Mouse (Mus musculus) left cerebral cortex, postnatal 36 days (tissue): Measurements from ENCODE around the gene Spout1. TPM values are rescaled to one million over a fixed set of nuclear protein-coding genes. Genes with fewer than 3 reads are reported as not detected.
"Not testable (repeated sequence)": the region's sequence is repeated elsewhere in the genome, so short reads cannot be mapped to it uniquely, and the experiment has no call there.

Experiments used
- DNase-seq, 2 experiments: peaks; one replicate each; pipeline ENCODE4 v3.0.0; 2021 to 2022; ENCODE audit warnings: low spot score in 2 of 2, mixed read lengths in 1 of 2
- intact Hi-C: fragments of 180-260 bp; cut with DNase I; formaldehyde crosslinking; loops from one replicate; pipeline ENCODE4 v1.15.1; 2025
- total RNA-seq, 2 experiments: library from RNA; stranded (reverse); gene quantifications; 2 replicates each; pipeline ENCODE4 v1.2.3; 2021

Spout1 gene
- total RNA-seq, 2 experiments from 2014 or later, result 36.8 to 37.4 TPM

GRCm38 (mm10) chr2:30183721-30184120, 5.5 kb upstream of the Spout1 start:
- intact Hi-C loops, result no loop called here
- no peak for DNase-seq

GRCm38 (mm10) chr2:30182424-30182823, 4.2 kb upstream of the Spout1 start:
- intact Hi-C loops, result no loop called here
- no peak for DNase-seq

GRCm38 (mm10) chr2:30178711-30179110, 452 bp upstream of the Spout1 start:
- DNase-seq, result not testable (repeated sequence)
- intact Hi-C loops, result loop anchor here (10.0 kb wide), 1 partner anchor 56 kb away; the partner anchor contains the start of gene Lrrc8a

GRCm38 (mm10) chr2:30176561-30176960, 1.7 kb downstream of the Spout1 start:
- no peak for DNase-seq
- intact Hi-C loops, result loop anchor here (10.0 kb wide), 1 partner anchor 58 kb away; the partner anchor contains the start of gene Lrrc8a

GRCm38 (mm10) chr2:30175897-30176296, 2.4 kb downstream of the Spout1 start:
- intact Hi-C loops, result loop anchor here (10.0 kb wide), 1 partner anchor 59 kb away; the partner anchor contains the start of gene Lrrc8a
- no peak for DNase-seq

- intact Hi-C loops, result loop anchor here (10.0 kb wide), 1 partner anchor 61 kb away; the partner anchor contains the start of gene Lrrc8a
- no peak for DNase-seq
Observed at GRCm38 (mm10) chr2:30173541-30174240, 4.6 kb downstream of the Spout1 start.

DNA sequence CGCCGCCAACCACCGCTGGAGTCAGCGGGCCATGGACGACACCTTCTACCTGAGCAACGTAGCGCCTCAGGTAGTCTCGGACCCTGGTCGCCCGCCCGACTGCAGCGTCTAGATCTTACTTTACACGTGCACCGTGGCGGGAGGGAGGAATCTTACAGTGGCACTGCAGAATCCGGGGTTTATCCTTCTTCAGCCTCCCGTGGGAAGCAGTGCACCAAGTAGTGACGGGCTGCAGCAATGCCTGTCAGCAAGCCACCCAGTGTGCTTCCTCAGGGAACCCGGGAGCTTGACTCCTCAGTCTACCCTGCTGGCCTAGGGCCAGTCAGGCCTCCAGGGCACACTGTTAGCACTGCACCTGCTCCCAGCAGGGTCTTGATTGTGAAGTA, 6.3 kb downstream of the Spout1 start:
- no peak for DNase-seq
- intact Hi-C loops, result loop anchor here (10.0 kb wide), 1 partner anchor 63 kb away; the partner anchor contains the start of gene Lrrc8a

GRCm38 (mm10) chr2:30171371-30171996, 6.8 kb downstream of the Spout1 start, which contains the start of gene Endog:
TSS of gene Endog (plus strand) at chr2:30171493.
- intact Hi-C loops, result loop anchor here (10.0 kb wide), 1 partner anchor 63 kb away; the partner anchor contains the start of gene Lrrc8a
- peak; percentile 89 to 91 for DNase-seq

GRCm38 (mm10) chr2:30166677-30167076, 11.6 kb downstream of the Spout1 start:
- intact Hi-C loops, result loop anchor here (10.0 kb wide), 1 partner anchor 92 kb away; the partner anchor contains the start of gene Pkn3
- DNase-seq, result no peak

- no peak for DNase-seq
- intact Hi-C loops, result loop anchor here (5.0 to 10.0 kb wide), 2 partner anchors 37 to 90 kb away; partner anchors contain the start of gene Pkn3
Observed at GRCm38 (mm10) chr2:30164340-30164932, 13.8 kb downstream of the Spout1 start.

GRCm38 (mm10) chr2:30161809-30162208, 16.4 kb downstream of the Spout1 start:
- no peak for DNase-seq
- intact Hi-C loops, result loop anchor here (5.0 to 10.0 kb wide), 2 partner anchors 35 to 87 kb away; partner anchors contain the start of gene Pkn3

- DNase-seq, result not testable (repeated sequence)
- intact Hi-C loops, result loop anchor here (5.0 to 10.0 kb wide), 2 partner anchors 33 to 85 kb away; partner anchors contain the start of gene Pkn3
Observed at GRCm38 (mm10) chr2:30159871-30160270, 18.4 kb downstream of the Spout1 start.

DNA sequence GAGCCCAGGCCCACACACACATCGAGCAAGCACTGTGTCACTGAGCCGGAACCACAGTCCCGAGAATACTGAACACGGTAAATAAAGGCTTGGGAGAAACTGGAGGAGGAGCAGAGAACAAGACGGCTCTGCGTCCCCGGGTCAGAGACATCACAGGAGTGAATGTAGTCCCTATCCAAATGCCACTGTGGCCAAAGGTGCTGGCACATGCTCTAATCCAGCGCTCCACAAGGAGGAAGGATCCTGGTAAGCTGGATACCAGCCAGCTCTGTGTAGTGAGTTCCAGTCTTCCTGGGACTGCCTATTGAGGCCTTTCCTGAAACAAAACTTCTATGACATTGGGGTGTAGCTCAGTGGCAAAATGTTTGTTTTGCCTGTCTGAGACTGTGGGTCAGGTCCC, 25.6 kb downstream of the Spout1 start:
- DNase-seq, result no peak
- intact Hi-C loops, result no loop called here

DNA sequence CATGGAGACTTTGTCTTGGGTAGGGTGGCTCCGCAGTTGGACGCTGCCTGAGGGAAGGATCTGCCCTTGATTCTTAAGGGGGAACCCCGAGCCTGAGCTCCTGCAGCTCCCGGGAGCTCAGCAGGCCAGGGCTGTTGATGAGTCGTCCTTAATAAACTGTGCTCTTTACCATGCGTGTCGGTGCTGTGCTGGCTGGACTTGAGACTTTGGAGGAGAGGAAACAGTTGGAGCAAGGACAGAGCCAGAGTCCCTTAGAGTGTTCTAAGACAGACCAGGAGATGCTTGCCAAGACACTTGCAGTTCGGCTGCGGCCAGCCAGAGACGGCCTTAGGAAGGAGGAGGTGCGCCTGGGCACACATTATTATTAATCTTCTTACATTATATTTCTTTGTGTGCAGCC, 26.4 kb downstream of the Spout1 start:
- DNase-seq, result no peak
- intact Hi-C loops, result no loop called here

- DNase-seq, result no peak
- intact Hi-C loops, result no loop called here
Observed at GRCm38 (mm10) chr2:30147466-30147865, 30.8 kb downstream of the Spout1 start.

DNA sequence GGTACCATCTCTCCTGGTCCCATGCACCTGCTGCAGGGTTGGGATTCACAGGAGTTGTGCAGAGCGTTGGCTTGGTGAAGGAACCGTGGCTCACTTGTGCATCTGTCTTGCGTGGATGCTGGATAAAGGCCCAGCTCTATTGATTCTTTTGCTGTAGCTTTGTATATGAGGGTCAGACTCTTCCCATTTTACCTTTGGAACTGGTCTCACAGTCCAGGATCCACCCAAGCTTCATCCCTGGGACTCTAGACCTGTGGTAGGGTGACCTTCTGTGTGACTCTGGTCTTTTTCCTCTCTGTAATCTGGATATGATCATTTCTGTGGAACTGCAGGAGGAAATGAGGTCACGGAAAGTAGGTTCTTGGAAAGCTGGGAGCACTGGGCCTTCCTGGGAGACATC, 33.8 kb downstream of the Spout1 start:
- DNase-seq, result no peak
- intact Hi-C loops, result no loop called here

DNA sequence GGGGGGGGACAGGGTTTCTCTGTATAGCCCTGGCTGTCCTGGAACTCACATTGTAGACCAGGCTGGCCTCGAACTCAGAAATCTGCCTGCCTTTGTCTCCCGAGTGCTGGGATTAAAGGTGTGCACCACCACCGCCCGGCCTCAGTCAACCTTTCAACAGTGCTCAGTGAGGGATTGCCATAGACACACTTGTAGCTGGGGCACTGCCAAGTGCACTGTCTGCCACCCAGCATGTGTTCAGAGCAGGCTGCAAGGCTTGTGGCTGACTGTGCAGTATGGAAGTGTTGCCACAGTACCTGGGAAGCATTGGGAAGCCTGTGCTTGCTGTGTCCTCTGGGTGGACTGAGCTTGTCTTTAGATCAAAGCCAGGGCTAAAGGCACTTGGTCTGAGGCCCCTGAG, 38.2 kb downstream of the Spout1 start:
- intact Hi-C loops, DNase-seq: not testable (repeated sequence)

DNA sequence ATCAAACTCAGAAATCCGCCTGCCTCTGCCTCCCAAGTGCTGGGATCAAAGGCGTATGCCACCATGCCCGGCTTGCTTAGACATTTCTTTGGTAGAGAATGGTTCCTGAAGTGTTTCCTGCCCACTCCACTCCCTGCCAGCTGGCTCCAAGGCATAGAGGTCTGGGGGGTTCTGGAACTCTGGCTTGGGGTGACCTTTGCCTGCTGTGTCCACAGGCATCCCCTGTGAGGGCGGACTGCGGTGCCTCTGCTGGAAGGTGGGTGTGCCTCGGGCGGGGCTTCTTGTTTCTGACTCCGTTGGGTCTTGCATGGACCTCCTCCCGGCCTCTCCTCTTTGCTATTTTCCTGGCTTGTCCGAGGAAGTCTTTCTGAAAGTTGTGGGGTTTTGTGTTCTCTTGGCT, 41.8 kb downstream of the Spout1 start:
- intact Hi-C loops, result no loop called here
- DNase-seq, result no peak

GRCm38 (mm10) chr2:30134928-30135620, 43.2 kb downstream of the Spout1 start:
- intact Hi-C loops, result no loop called here
- no peak for DNase-seq

- intact Hi-C loops, result no loop called here
- DNase-seq, result no peak
Observed at GRCm38 (mm10) chr2:30134378-30134711, 43.9 kb downstream of the Spout1 start.
